Comparison of ENCODE assay signal across 8 mouse cellular contexts in genomic region chr2:130839874-130840661, GRCm38 (mm10).
A peak's percentile ranks its signal among the peaks of the same experiment; 100 is the strongest.
DNase-seq lines count a peak whose midpoint lies in the region; ATAC-seq and TF ChIP-seq lines count a peak whose summit lies in the region.

No protein-coding gene starts in this region.

- TF ChIP-seq CTCF in gastrocnemius, adult 2 months (IDR thresholded peaks at IDR 0.05) = no peak
- no peak for TF ChIP-seq CTCF in hindbrain, postnatal 0 days (IDR thresholded peaks at IDR 0.05; ENCODE audit: low read depth)

- H3K9me3 ChIP-seq in hindbrain, postnatal 0 days (ENCODE audit: low read length) = no peaks in the 10 kb centered on the region

- peak; percentile 87 for DNase-seq in ZHBTc4 (ENCODE audit: low read depth, low spot score)
- peak; percentile 64 to 85 for DNase-seq in cerebellum, postnatal 4 days (ENCODE audit: low spot score in 2 of 2)
- DNase-seq in gastrocnemius, adult 2 months = peak; percentile 88
- peak; percentile 88 for DNase-seq in hindbrain, postnatal 0 days (ENCODE audit: low spot score)
- DNase-seq in left cerebral cortex, adult 18-20 months (ENCODE audit: low spot score in 2 of 2) = peak; percentile 68 to 82
- DNase-seq in lung, postnatal 4 days = peak; percentile 82 to 85
- DNase-seq in retina, postnatal 1 day = peak; percentile 84
- peak; percentile 68 to 93 for DNase-seq in urinary bladder, adult 18-20 months (ENCODE audit: low spot score in 2 of 2)

- peak; percentile 85 for ATAC-seq in hindbrain, postnatal 0 days

- H3K27ac ChIP-seq in gastrocnemius, adult 2 months = peak overlapping the region; percentile 89
- H3K27ac ChIP-seq in hindbrain, postnatal 0 days = peak overlapping the region; percentile 98

- no peaks in the 10 kb centered on the region; the same call in 1 of the 2 replicates for H3K36me3 ChIP-seq in hindbrain, postnatal 0 days (ENCODE audit: insufficient read depth, low read length)

- H3K9ac ChIP-seq in hindbrain, postnatal 0 days (replicated peaks; ENCODE audit: low read length) = peak overlapping the region; percentile 99

- H3K27me3 ChIP-seq in hindbrain, postnatal 0 days (ENCODE audit: insufficient read depth, low read length) = no peaks in the 10 kb centered on the region

- H3K4me1 ChIP-seq in hindbrain, postnatal 0 days (ENCODE audit: insufficient read depth, low read length) = peaks cover 9% of the 10 kb centered on the region; the same call in 1 of the 2 replicates

- peak overlapping the region; percentile 98 for H3K4me3 ChIP-seq in gastrocnemius, adult 2 months
- H3K4me3 ChIP-seq in hindbrain, postnatal 0 days (ENCODE audit: low read length) = peak overlapping the region; percentile 95

- H3K4me2 ChIP-seq in hindbrain, postnatal 0 days (ENCODE audit: low read depth, low read length) = peak overlapping the region; percentile 63

- intact Hi-C loops in gastrocnemius, adult 2 months (cut with DNase I) = loop anchor here (2.0 kb wide), 1 partner anchor 67 kb away; the partner anchor contains the start of genes 4930402H24Rik and Atrn

- under 1% methylated on average over 54 of the region's 77 CpGs for WGBS in hindbrain, postnatal 0 days

Comparison
In these comparisons a context has a peak if more than half of its experiments do, and no peak if none do; other contexts are left out.
1. Peak in every context shown above with its lines: DNase-seq, ATAC-seq, H3K4me3 ChIP-seq and H3K27ac ChIP-seq.